Mouse (Mus musculus) liver, embryonic 13.5 days (tissue): ENCODE measurements around the gene AL731706.2. TPM values are rescaled to one million over a fixed set of nuclear protein-coding genes. Genes with fewer than 3 reads are reported as not detected.
A peak's percentile ranks its signal among the peaks of the same experiment; 100 is the strongest.
"Not testable (repeated sequence)": the region's sequence is repeated elsewhere in the genome, so short reads cannot be mapped to it uniquely, and the experiment has no call there.

Source experiments
- ATAC-seq: fragments of 200-750 bp; cut with Nextera tagmentation; 2 replicates; pipeline ENCODE4 v1.8.0; 2017; ENCODE audit warnings: low read depth, mild to moderate bottlenecking, moderate number of reproducible peaks, moderate library complexity
- DNase-seq: peaks from one replicate; pipeline ENCODE4 v3.0.0; 2022
- H3K27ac ChIP-seq: fragments of 300-500 bp; sonication (generic); 2 replicates; pipeline ENCODE4 v1.5.1; 2015; ENCODE audit warnings: moderate library complexity, mild to moderate bottlenecking, inconsistent platforms
- H3K27me3 ChIP-seq: fragments of 300-500 bp; sonication (generic); 2 replicates; pipeline ENCODE4 v1.6.1; 2015; ENCODE audit warnings: mild to moderate bottlenecking, inconsistent platforms
- H3K36me3 ChIP-seq: fragments of 300-500 bp; sonication (generic); 2 replicates; pipeline ENCODE4 v1.6.1; 2015; ENCODE audit warnings: mild to moderate bottlenecking, inconsistent platforms
- H3K4me1 ChIP-seq: fragments of 300-500 bp; sonication (generic); replicated peaks from 2 replicates; pipeline ENCODE4 v1.6.1; 2015; ENCODE audit warnings: inconsistent platforms
- H3K4me2 ChIP-seq: fragments of 300-500 bp; sonication (generic); 2 replicates; pipeline ENCODE4 v1.6.1; 2015; ENCODE audit warnings: inconsistent platforms, mild to moderate bottlenecking, moderate library complexity
- H3K4me3 ChIP-seq: fragments of 300-500 bp; sonication (generic); replicated peaks from 2 replicates; pipeline ENCODE4 v1.5.1; 2015; ENCODE audit warnings: mild to moderate bottlenecking, inconsistent platforms
- H3K9ac ChIP-seq: fragments of 300-500 bp; sonication (generic); 2 replicates; pipeline ENCODE4 v1.6.1; 2015; ENCODE audit warnings: mild to moderate bottlenecking, inconsistent platforms
- H3K9me3 ChIP-seq: fragments of 300-500 bp; sonication (generic); replicated peaks from 2 replicates; pipeline ENCODE4 v1.6.1; 2016; ENCODE audit warnings: inconsistent platforms
- WGBS: fragments of 180-500 bp; shearing (Covaris S2); methylation state at CpG from one replicate; pipeline ENCODE4 v1.1.7; 2015; ENCODE audit not compliant: insufficient replicate concordance; 5-methylcytosine and 5-hydroxymethylcytosine counted together
- polyA plus RNA-seq: library from polyadenylated mRNA; unstranded; fragments of >200 nt; fragmentation: Nextera tagmentation; extraction: Ambion mirVana; gene quantifications from 2 replicates; pipeline ENCODE4 v1.2.1, GENCODE M21; 2015

AL731706.2 gene
- polyA plus RNA-seq, 1 experiment from 2014 or later = 18.1 TPM

GRCm38 (mm10) chr2:136891951-136892371, 6.5 kb upstream of the AL731706.2 start:
- DNase-seq = peak; percentile 91
- Histone ChIP-seq H3K36me3 (no peaks in the 10 kb centered on the region), H3K27me3 (no peaks in the 10 kb centered on the region), H3K9me3 (no peaks in the 10 kb centered on the region), H3K9ac (peak overlapping the region; percentile 75), H3K4me2 (peak overlapping the region; percentile 59), H3K27ac (peak overlapping the region; percentile 83), H3K4me1 (peaks cover 32% of the 10 kb centered on the region), H3K4me3 (peak overlapping the region; percentile 79)
- WGBS = under 1% methylated on average over 23 of the region's 23 CpGs
- ATAC-seq = peak; percentile 72

GRCm38 (mm10) chr2:136891068-136891950, 5.8 kb upstream of the AL731706.2 start, which contains the start of the genes Slx4ip, AL731706.1 and Mkks:
TSS of gene Slx4ip (plus strand) at chr2:136891218.
TSS of gene AL731706.1 (minus strand) at chr2:136891389.
TSS of gene Mkks (minus strand) at chr2:136891389.
- Histone ChIP-seq H3K4me2 (peak within 1 kb of the TSS; percentile 70), H3K9me3 (no peaks in the 10 kb centered on the region), H3K9ac (peak within 1 kb of the TSS; percentile 84), H3K36me3 (no peaks in the 10 kb centered on the region), H3K4me3 (peak within 1 kb of the TSS; percentile 79), H3K4me1 (peaks cover 30% of the 10 kb centered on the region), H3K27me3 (no peaks in the 10 kb centered on the region), H3K27ac (peak within 1 kb of the TSS; percentile 89)
- ATAC-seq = peak; percentile 92
- DNase-seq = peak; percentile 99
- under 1% methylated on average over 49 of the region's 49 CpGs for WGBS

GRCm38 (mm10) chr2:136890716-136891067, 5.2 kb upstream of the AL731706.2 start:
- peak overlapping the region; percentile 89 for H3K27ac ChIP-seq
- H3K4me2 ChIP-seq = peak overlapping the region; percentile 70
- DNase-seq, H3K27me3 ChIP-seq, H3K36me3 ChIP-seq, H3K9me3 ChIP-seq: not testable (repeated sequence)
- WGBS = 3% methylated on average over 15 of the region's 15 CpGs
- peak overlapping the region; percentile 84 for H3K9ac ChIP-seq
- H3K4me3 ChIP-seq = peak overlapping the region; percentile 79
- peak; percentile 72 for ATAC-seq
- peaks cover 25% of the 10 kb centered on the region for H3K4me1 ChIP-seq

- 60% methylated on average over 4 of the region's 4 CpGs for WGBS
These were observed 1.4 kb upstream of the AL731706.2 start for GRCm38 (mm10) chr2:136886846-136887245.

GRCm38 (mm10) chr2:136854543-136855388, 30.7 kb downstream of the AL731706.2 start:
- ATAC-seq (no peak), DNase-seq (no peak)
- no peak overlapping the region for H3K4me3 ChIP-seq
- H3K4me2 ChIP-seq = no peak overlapping the region
- H3K9me3 ChIP-seq = no peaks in the 10 kb centered on the region
- no peaks in the 10 kb centered on the region for H3K4me1 ChIP-seq
- H3K36me3 ChIP-seq = no peaks in the 10 kb centered on the region
- H3K9ac ChIP-seq = no peak overlapping the region
- no peak overlapping the region for H3K27ac ChIP-seq
- WGBS = 43% methylated on average over 5 of the region's 5 CpGs
- H3K27me3 ChIP-seq = no peaks in the 10 kb centered on the region

More at GRCm38 (mm10) chr2:136886846-136887245, 1.4 kb upstream of the AL731706.2 start:
- Histone ChIP-seq H3K9me3 (no peaks in the 10 kb centered on the region), H3K4me2 (no peak overlapping the region), H3K4me1 (peaks cover 13% of the 10 kb centered on the region), H3K9ac (no peak overlapping the region), H3K27me3 (no peaks in the 10 kb centered on the region), H3K36me3 (peaks cover 24% of the 10 kb centered on the region), H3K27ac (no peak overlapping the region), H3K4me3 (no peak overlapping the region)
- no peak for ATAC-seq
- DNase-seq = no peak

DNA sequence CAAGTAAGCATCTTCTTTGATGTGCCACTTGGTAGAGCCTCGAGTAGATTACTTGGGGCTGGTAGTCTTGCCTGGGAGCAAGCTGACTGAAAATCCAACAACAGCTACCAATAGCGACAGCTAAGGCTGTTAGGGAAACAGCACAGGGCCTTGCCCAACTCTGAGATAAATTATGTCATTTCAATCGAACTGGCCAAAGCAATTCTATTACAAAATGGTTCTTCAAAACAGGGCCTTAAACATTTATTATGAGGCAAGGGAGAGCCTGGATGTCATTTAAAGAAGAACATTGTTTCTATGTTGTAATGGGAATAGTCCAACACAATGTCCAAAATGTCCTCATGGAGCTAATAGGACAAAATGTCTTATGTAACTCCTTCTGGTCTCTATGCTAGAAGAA, 35.1 kb downstream of the AL731706.2 start:
- DNase-seq (no peak), ATAC-seq (no peak)
- no peaks in the 10 kb centered on the region for H3K36me3 ChIP-seq
- no peak overlapping the region for H3K4me3 ChIP-seq
- no peaks in the 10 kb centered on the region for H3K9me3 ChIP-seq
- H3K9ac ChIP-seq = no peak overlapping the region
- 45% methylated on average over 3 of the region's 3 CpGs for WGBS
- no peaks in the 10 kb centered on the region for H3K4me1 ChIP-seq
- no peaks in the 10 kb centered on the region for H3K27me3 ChIP-seq
- no peak overlapping the region for H3K27ac ChIP-seq
- H3K4me2 ChIP-seq = no peak overlapping the region

- WGBS = 20% methylated on average over 1 of the region's 1 CpGs
- Histone ChIP-seq H3K4me3 (no peak overlapping the region), H3K4me1 (no peaks in the 10 kb centered on the region), H3K9ac (no peak overlapping the region), H3K36me3 (no peaks in the 10 kb centered on the region), H3K9me3 (no peaks in the 10 kb centered on the region), H3K4me2 (no peak overlapping the region), H3K27ac (no peak overlapping the region), H3K27me3 (no peaks in the 10 kb centered on the region)
- no peak for DNase-seq
- ATAC-seq = no peak
These were observed 47.5 kb downstream of the AL731706.2 start for GRCm38 (mm10) chr2:136837994-136838393.

- H3K27me3 ChIP-seq = no peaks in the 10 kb centered on the region
- no peaks in the 10 kb centered on the region for H3K36me3 ChIP-seq
- H3K4me1 ChIP-seq = no peaks in the 10 kb centered on the region
- no peak overlapping the region for H3K9ac ChIP-seq
- DNase-seq = no peak
- H3K27ac ChIP-seq = no peak overlapping the region
- H3K4me2 ChIP-seq = no peak overlapping the region
- H3K9me3 ChIP-seq = no peaks in the 10 kb centered on the region
- ATAC-seq = no peak
- 56% methylated on average over 3 of the region's 3 CpGs for WGBS
- no peak overlapping the region for H3K4me3 ChIP-seq
These were observed 49.6 kb downstream of the AL731706.2 start for GRCm38 (mm10) chr2:136835882-136836281.

Other genes with a start within 250 kb of the AL731706.2 start
- gene Snap25, start 172.2 kb downstream of the AL731706.2 start, polyA plus RNA-seq = 0.08 and 0.16 TPM in 2 replicates
- gene Slx4ip, start 5.5 kb upstream of the AL731706.2 start, polyA plus RNA-seq = 2.7 and 2.8 TPM in 2 replicates
- 15.1 and 15.5 TPM in 2 replicates for gene AL731706.1, start 5.7 kb upstream of the AL731706.2 start, polyA plus RNA-seq
- gene Mkks, start 5.7 kb upstream of the AL731706.2 start, polyA plus RNA-seq = 6.9 and 11.6 TPM in 2 replicates
- gene Jag1, start 231.0 kb upstream of the AL731706.2 start, polyA plus RNA-seq = 1.2 and 1.6 TPM in 2 replicates